Mouse (Mus musculus): Measurements from ENCODE around the gene Rpgrip1l. TPM values are rescaled to one million over a fixed set of nuclear protein-coding genes. Genes with fewer than 3 reads are reported as not detected.

Gene Rpgrip1l
- polyA plus RNA-seq, 1 experiment from 2014 or later: 14.4 TPM

DNA sequence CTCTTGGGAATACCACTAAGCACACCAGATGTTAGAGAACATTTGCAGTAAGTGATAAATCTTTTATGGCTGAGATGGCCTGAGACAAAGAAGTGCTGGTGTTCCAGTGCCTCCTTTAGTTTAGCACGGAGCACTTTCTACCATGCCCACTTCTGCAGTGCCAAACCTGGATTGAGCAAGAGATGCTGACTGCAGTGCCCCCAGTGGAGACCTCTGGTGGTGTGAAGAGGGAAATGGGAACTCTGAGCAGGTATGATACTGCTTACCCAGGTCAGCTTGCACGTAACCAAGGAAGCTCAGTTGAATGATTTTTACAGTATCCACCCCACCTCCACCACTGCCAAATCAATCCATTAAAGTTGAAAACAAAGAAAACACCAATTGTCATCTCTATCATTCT, 51.5 kb downstream of the Rpgrip1l start:
- no peaks in the 10 kb centered on the region for H3K9me3 ChIP-seq
- no peak overlapping the region for H3K4me2 ChIP-seq (replicated peaks)
- no peak overlapping the region for H3K9ac ChIP-seq (replicated peaks)
- H3K4me1 ChIP-seq: no peaks in the 10 kb centered on the region
- H3K27me3 ChIP-seq: no peaks in the 10 kb centered on the region
- no peak for ATAC-seq (ENCODE audit: low FRiP score, low read depth)
- H3K4me3 ChIP-seq: no peak overlapping the region
- WGBS: 79% methylated on average over 2 of the region's 2 CpGs
- no peaks in the 10 kb centered on the region for H3K36me3 ChIP-seq
- no peak overlapping the region for H3K27ac ChIP-seq (replicated peaks)

DNA sequence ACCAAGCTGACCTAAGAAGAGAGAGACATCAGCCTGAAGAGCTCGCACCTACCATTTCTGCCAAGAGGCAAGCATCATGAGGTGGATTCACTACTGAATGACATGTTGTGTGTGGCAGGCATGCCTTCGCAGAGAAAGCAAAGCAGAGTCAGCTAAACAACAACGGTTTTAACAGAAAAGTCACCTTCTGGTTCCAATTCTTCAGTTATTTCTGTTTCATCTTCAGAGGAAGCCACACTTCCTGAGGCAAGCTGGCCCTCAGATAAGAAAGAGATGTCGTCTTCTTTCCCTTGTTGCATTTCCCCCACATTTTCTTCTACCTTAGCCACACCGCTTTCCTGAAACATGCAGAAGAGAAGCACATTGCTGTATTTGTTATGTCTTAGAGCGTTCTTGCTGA, 62.1 kb downstream of the Rpgrip1l start:
- WGBS: 93% methylated on average over 6 of the region's 6 CpGs
- no peak overlapping the region for H3K4me2 ChIP-seq (replicated peaks)
- no peak overlapping the region for H3K4me3 ChIP-seq
- no peaks in the 10 kb centered on the region for H3K4me1 ChIP-seq
- H3K9ac ChIP-seq (replicated peaks): no peak overlapping the region
- no peaks in the 10 kb centered on the region for H3K9me3 ChIP-seq
- no peak overlapping the region for H3K27ac ChIP-seq (replicated peaks)
- no peak for ATAC-seq (ENCODE audit: low FRiP score, low read depth)
- H3K27me3 ChIP-seq: no peaks in the 10 kb centered on the region
- 0 out of 2 replicates have a peak, but pooled peaks cover 4% of the 10 kb centered on the region for H3K36me3 ChIP-seq

DNA sequence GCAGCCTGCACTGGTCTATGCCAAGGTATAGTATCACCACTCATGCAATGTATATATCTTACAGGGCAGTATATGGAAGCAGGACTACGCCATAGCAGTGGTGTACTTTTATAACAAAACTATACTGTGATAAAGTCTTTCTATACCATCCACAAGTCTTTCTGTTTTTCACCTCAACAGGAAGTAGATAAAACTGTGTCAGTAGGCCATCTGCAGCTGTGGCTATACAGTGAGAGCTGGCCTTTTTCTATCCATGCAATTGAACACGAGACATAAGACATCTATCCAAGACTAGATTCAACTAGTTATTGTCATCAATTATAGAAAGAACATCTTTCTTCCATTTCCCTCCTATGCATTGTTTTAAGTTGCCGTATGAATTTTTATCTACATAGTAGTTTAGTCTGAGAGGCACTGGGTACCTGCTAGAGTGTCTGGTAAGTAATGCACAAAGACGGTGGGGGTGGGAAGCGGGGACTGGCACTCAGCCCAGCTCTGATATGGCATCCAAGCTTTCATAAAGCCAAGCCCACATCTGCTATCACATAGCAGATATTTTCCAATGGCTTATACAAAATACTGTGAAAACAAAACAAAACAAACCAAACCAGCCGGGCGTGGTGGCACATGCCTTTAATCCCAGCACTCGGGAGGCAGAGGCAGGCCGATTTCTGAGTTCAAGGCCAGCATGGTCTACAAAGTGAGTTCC, 63.1 kb downstream of the Rpgrip1l start:
- ATAC-seq (ENCODE audit: low FRiP score, low read depth): no peak
- 96% methylated on average over 9 of the region's 9 CpGs for WGBS
- Histone ChIP-seq H3K9ac (replicated peaks) (no peak overlapping the region), H3K4me3 (no peak overlapping the region), H3K27me3 (no peaks in the 10 kb centered on the region), H3K9me3 (no peaks in the 10 kb centered on the region), H3K27ac (replicated peaks) (no peak overlapping the region), H3K4me1 (no peaks in the 10 kb centered on the region), H3K36me3 (0 out of 2 replicates have a peak, but pooled peaks cover 4% of the 10 kb centered on the region), H3K4me2 (replicated peaks) (no peak overlapping the region)

DNA sequence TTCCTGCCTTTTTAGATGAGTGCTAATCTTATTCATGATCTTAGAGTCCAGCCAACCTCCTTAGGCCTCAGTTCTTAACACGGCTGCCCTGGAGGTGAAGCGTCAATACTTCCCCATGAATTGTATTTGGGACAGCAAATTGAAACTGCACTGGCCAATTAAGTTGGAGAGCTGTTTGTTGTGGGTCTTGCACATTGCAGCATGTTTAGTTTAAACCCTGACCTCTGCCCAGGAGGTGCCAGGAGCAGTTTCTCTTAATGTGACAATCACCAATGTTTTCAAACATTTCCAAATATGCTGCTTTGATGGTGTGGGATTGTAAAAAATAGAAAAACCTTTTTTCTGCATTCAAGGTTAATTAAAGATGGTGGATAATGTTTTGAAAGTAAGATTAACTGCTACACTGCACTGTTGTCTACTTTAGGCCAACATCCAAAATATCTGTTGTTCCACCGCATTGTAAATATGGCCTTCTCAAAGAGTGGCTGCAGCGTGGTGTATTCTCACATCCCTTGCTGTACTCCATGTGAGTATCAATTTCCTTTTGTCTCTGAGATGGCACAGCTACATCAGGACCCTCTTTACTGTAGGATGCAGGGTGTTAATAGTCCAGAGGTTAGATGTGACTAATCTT, 67.1 kb downstream of the Rpgrip1l start:
- no peaks in the 10 kb centered on the region for H3K9me3 ChIP-seq
- no peak for ATAC-seq (ENCODE audit: low FRiP score, low read depth)
- WGBS: 60% methylated on average over 4 of the region's 4 CpGs
- H3K36me3 ChIP-seq: 0 out of 2 replicates have a peak, but pooled peaks cover 4% of the 10 kb centered on the region
- H3K4me1 ChIP-seq: no peaks in the 10 kb centered on the region
- no peak overlapping the region for H3K4me3 ChIP-seq
- H3K27me3 ChIP-seq: no peaks in the 10 kb centered on the region
- H3K4me2 ChIP-seq (replicated peaks): no peak overlapping the region
- H3K27ac ChIP-seq (replicated peaks): no peak overlapping the region
- H3K9ac ChIP-seq (replicated peaks): no peak overlapping the region

DNA sequence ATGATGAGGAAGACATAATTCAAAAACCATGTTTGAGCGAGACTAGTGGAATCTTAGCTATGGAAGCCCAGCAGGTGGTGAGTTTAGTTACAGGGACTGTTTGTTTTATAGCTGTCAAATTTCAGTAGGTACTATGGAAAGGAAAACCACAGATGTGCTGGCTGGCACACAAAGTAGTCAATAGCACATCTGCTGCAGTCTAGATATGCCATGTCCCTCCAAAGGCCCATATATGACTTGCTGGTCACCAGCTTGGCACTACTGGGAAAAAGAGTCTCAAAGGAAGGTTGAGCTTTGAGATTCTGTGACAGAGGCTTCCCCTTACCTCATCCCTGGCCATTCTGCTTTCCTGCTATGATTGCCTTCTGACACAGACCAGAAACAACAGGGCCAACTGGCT, 70.3 kb downstream of the Rpgrip1l start:
- Histone ChIP-seq H3K4me3 (no peak overlapping the region), H3K27ac (replicated peaks) (no peak overlapping the region), H3K9me3 (no peaks in the 10 kb centered on the region), H3K9ac (replicated peaks) (no peak overlapping the region), H3K36me3 (no peaks in the 10 kb centered on the region), H3K4me2 (replicated peaks) (no peak overlapping the region), H3K4me1 (0 out of 2 replicates have a peak, but pooled peaks cover 5% of the 10 kb centered on the region), H3K27me3 (no peaks in the 10 kb centered on the region)
- no peak for ATAC-seq (ENCODE audit: low FRiP score, low read depth)
- WGBS: 70% methylated on average over 1 of the region's 1 CpGs

GRCm38 (mm10) chr8:91241873-91242519, 71.1 kb downstream of the Rpgrip1l start:
- no peak for ATAC-seq (ENCODE audit: low FRiP score, low read depth)
- H3K27ac ChIP-seq (replicated peaks): no peak overlapping the region
- no peak overlapping the region for H3K4me2 ChIP-seq (replicated peaks)
- no peaks in the 10 kb centered on the region for H3K27me3 ChIP-seq
- H3K36me3 ChIP-seq: no peaks in the 10 kb centered on the region
- no peak overlapping the region for H3K4me3 ChIP-seq
- 0 out of 2 replicates have a peak, but pooled peaks cover 5% of the 10 kb centered on the region for H3K4me1 ChIP-seq
- H3K9ac ChIP-seq (replicated peaks): no peak overlapping the region
- WGBS: 82% methylated on average over 8 of the region's 8 CpGs
- no peaks in the 10 kb centered on the region for H3K9me3 ChIP-seq

DNA sequence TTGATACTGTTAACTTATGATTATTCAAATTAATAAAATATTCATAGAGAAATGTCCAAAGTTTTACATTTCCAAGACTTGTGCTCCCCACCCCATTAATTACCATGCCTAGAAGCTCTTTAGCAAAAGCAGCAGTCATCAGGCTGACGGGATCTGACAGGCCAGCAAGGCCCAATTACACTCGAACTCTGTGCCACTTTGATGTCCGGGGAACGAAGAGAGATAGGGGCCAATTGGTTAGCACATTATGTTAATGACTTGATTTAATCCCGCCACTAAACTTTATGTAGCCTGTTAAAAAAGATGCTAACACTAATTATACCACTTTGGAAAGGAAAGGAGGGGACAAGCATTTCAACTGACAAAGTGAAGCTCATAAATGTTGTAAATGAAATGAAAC, 71.7 kb downstream of the Rpgrip1l start:
- 55% methylated on average over 5 of the region's 5 CpGs for WGBS
- ATAC-seq (ENCODE audit: low FRiP score, low read depth): no peak

GRCm38 (mm10) chr8:91237191-91237590, 75.9 kb downstream of the Rpgrip1l start:
- no peak for ATAC-seq (ENCODE audit: low FRiP score, low read depth)
- Histone ChIP-seq H3K4me1 (0 out of 2 replicates have a peak, but pooled peaks cover 5% of the 10 kb centered on the region), H3K27me3 (no peaks in the 10 kb centered on the region), H3K36me3 (no peaks in the 10 kb centered on the region), H3K4me2 (replicated peaks) (no peak overlapping the region), H3K9me3 (no peaks in the 10 kb centered on the region), H3K9ac (replicated peaks) (no peak overlapping the region), H3K4me3 (no peak overlapping the region), H3K27ac (replicated peaks) (no peak overlapping the region)
- 92% methylated on average over 2 of the region's 2 CpGs for WGBS

More for the DNA sequence above, 71.7 kb downstream of the Rpgrip1l start:
- Histone ChIP-seq H3K4me2 (replicated peaks) (no peak overlapping the region), H3K9ac (replicated peaks) (no peak overlapping the region), H3K4me1 (0 out of 2 replicates have a peak, but pooled peaks cover 5% of the 10 kb centered on the region), H3K36me3 (no peaks in the 10 kb centered on the region), H3K27ac (replicated peaks) (no peak overlapping the region), H3K27me3 (no peaks in the 10 kb centered on the region), H3K9me3 (no peaks in the 10 kb centered on the region), H3K4me3 (no peak overlapping the region)

- Histone ChIP-seq H3K36me3 (no peaks in the 10 kb centered on the region), H3K27ac (replicated peaks) (no peak overlapping the region), H3K27me3 (no peaks in the 10 kb centered on the region), H3K4me2 (replicated peaks) (no peak overlapping the region), H3K4me3 (no peak overlapping the region), H3K4me1 (no peaks in the 10 kb centered on the region; the same call in 1 of the 2 replicates), H3K9me3 (no peaks in the 10 kb centered on the region), H3K9ac (replicated peaks) (no peak overlapping the region)
- 44% methylated on average over 2 of the region's 2 CpGs for WGBS
- ATAC-seq (ENCODE audit: low FRiP score, low read depth): no peak
Observed at GRCm38 (mm10) chr8:91234097-91234496, 79.0 kb downstream of the Rpgrip1l start.

- 87% methylated on average over 7 of the region's 7 CpGs for WGBS
- H3K4me2 ChIP-seq (replicated peaks): no peak overlapping the region
- H3K36me3 ChIP-seq: 0 out of 2 replicates have a peak, but pooled peaks cover 4% of the 10 kb centered on the region
- H3K9ac ChIP-seq (replicated peaks): no peak overlapping the region
- no peak overlapping the region for H3K4me3 ChIP-seq
- no peaks in the 10 kb centered on the region; the same call in 1 of the 2 replicates for H3K4me1 ChIP-seq
- no peak overlapping the region for H3K27ac ChIP-seq (replicated peaks)
- no peaks in the 10 kb centered on the region for H3K9me3 ChIP-seq
- ATAC-seq (ENCODE audit: low FRiP score, low read depth): no peak
- H3K27me3 ChIP-seq: no peaks in the 10 kb centered on the region
Observed at GRCm38 (mm10) chr8:91227421-91227841, 85.6 kb downstream of the Rpgrip1l start.

GRCm38 (mm10) chr8:91224227-91224626, 88.8 kb downstream of the Rpgrip1l start:
- Histone ChIP-seq H3K9me3 (no peaks in the 10 kb centered on the region), H3K27me3 (no peaks in the 10 kb centered on the region), H3K36me3 (0 out of 2 replicates have a peak, but pooled peaks cover 4% of the 10 kb centered on the region), H3K27ac (replicated peaks) (no peak overlapping the region), H3K4me1 (no peaks in the 10 kb centered on the region), H3K9ac (replicated peaks) (no peak overlapping the region), H3K4me3 (no peak overlapping the region), H3K4me2 (replicated peaks) (no peak overlapping the region)
- ATAC-seq (ENCODE audit: low FRiP score, low read depth): no peak
- WGBS: 94% methylated on average over 7 of the region's 7 CpGs

DNA sequence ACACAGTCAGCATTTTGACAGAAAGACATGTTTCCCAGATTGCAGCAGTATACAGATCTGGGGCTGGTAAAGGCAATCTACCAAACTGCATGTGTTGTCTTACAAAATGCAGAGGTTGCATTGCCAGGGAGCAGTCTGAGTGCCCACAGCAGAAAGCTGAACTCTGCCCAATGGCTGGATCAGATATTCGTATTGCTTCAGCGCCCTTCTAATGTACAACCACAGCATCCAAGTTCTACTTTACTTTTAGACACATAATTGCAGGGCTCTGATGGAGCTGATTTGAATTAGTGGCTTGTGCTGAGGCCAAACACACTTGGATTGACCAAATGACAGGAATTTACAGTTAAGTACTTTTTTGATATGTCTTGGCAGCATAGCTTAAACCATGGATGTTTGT, 91.2 kb downstream of the Rpgrip1l start:
- H3K27ac ChIP-seq (replicated peaks): no peak overlapping the region
- H3K4me3 ChIP-seq: no peak overlapping the region
- H3K9me3 ChIP-seq: no peaks in the 10 kb centered on the region
- no peak overlapping the region for H3K4me2 ChIP-seq (replicated peaks)
- no peaks in the 10 kb centered on the region for H3K27me3 ChIP-seq
- H3K9ac ChIP-seq (replicated peaks): no peak overlapping the region
- no peaks in the 10 kb centered on the region for H3K4me1 ChIP-seq
- WGBS: 95% methylated on average over 2 of the region's 2 CpGs
- 0 out of 2 replicates have a peak, but pooled peaks cover 8% of the 10 kb centered on the region for H3K36me3 ChIP-seq
- no peak for ATAC-seq (ENCODE audit: low FRiP score, low read depth)

Measured in midbrain, embryonic 12.5 days (tissue).